Mouse (Mus musculus): ENCODE results near the gene Galntl5.
"Not testable (repeated sequence)": the region's sequence is repeated elsewhere in the genome, so short reads cannot be mapped to it uniquely, and the experiment has no call there.

Gene Galntl5

DNA sequence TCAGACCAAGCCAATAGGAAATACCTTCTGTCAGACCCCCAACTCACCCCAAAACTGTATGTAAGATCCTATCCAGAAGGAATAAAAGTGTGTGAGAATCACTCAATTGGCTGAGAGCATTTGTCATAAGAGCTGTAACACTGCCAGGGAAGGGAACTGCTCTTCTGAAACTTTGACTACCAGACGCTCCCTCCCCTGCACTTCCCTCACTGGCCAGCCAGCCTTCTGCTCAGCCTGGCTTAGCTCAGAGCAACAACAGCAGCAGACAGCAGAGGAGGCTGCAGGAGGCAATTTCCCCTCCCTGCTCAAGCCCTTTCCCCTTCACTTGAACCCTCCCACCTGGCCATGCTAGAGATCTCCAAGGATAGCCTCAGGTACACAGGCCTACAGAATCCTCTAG lies 30.6 kb downstream of the Galntl5 start:
- DNase-seq: no peak

DNA sequence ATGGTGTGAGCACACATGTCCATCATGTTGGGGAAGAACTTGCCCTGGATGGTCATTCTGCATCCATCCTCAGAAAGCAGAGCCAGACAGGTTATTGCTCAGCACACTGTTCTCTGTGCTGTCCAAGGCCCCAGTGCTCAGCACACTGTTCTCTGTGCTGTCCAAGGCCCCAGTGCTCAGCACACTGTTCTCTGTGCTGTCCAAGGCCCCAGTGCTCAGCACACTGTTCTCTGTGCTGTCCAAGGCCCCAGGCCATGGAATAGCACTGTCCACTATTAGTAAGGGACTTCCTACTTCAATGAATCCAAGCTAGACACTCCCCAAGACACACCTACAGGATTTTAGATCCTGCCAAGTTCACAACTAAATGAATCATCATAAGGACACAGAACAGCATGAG lies 32.0 kb downstream of the Galntl5 start:
- DNase-seq: not testable (repeated sequence)

DNA sequence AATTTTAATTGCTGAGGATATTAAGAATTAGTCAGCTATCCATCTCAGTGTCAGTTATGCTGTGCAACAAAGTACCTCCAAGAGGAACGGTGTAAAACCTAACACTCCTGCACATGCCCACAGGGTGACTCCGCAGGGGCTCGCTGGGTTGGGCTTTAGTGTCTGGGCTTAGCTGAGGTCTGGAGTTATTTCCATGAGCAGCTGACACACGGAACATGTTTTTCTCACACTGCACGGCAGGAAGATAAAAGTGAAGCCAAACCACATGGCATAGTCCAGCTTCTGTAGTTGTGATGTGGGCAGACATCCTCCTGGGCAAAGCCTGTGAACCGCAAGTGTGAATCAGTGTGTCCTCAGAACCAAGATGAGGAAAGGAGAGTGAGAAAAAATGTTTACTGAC lies 33.7 kb downstream of the Galntl5 start:
- no peak for DNase-seq

DNA sequence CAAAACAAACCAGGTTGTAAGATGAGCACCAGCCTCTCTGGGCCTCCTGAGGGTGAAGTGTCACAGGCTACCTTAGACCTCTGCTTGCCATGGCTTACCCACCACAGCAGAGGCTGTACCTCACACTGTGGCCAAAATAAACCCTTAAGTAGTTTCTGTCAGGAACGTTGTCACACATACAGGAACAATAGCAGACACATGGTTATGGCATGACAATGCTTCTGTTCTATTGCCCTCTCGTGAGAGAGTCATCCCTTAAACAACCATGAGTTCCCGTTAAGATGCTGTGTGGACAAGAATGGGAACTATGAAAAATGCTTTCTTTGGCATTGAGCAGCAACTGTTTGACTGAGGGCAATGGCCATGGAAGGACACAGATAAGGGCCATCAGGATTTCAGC lies 40.3 kb downstream of the Galntl5 start, which contains the start of gene Galnt11:
Gene Galnt11, plus strand, starts transcription at position 301 of the 400 bp plus-strand sequence.
- DNase-seq: no peak

DNA sequence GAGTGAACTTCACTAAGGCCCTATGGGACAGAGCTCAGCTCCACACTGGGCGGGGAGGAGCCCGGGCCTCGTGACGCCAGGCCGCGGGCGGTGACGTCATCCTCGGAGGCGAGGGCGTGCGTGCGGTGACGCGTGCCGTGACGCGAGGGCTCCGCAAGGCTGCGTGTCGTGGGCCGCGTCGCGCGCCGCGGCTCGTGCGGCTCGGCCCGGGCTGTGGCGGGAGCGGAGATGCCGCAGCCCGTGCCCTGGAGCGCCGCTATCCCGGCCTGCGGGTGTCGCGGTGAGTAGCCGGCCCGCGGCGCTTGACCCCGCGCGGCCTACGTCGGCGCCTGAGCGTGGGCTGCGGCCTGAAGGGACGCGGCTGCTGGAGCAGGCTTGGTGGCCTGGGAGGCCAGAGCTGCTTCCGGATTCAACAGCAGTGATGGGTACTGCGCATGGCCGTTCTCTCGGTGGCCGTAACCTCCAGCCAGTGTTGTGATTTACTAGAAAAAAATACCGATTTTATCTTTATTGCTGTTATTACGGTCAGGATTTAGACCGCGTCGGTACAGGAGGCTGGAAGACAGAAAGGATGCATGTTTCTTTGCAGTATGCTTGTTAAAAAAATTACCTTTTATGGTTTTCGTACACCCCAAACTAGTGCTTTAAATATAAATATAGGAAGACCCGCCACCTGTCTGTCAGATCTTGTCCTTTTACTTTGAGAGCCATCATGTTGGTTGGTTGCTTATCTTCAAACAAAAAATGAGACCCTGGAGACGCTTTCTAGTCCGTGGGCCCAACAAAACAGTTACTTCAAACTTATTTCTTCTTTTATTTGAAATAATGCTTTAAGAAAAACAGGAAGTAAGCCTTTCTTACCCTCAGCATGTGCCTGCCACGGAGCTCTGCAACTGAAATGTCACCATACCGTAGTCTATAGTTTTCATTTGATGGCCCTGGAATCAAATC lies 41.8 kb downstream of the Galntl5 start, which contains the start of gene E130116L18Rik:
Gene E130116L18Rik, minus strand, starts transcription at position 402 of the 951 bp plus-strand sequence.
- peak; percentile 90 for DNase-seq

DNA sequence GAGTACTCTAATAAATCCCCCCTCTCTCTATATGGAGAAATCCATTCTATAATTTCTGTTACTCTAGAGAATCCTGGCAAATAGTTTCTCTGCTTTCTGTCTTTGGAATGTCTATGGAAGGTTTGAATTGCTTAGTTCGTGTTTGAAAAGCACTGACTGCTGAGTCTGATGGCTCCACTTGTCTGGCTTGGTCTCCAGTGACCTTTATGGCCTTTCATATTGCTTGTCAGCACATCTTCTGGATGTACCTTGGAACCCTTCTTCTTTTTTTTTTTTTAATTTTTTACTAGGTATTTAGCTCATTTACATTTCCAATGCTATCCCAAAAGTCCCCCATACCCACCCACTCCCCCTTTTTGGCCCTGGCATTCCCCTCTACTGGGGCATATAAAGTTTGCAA lies 43.1 kb downstream of the Galntl5 start:
- DNase-seq: not testable (repeated sequence)

DNA sequence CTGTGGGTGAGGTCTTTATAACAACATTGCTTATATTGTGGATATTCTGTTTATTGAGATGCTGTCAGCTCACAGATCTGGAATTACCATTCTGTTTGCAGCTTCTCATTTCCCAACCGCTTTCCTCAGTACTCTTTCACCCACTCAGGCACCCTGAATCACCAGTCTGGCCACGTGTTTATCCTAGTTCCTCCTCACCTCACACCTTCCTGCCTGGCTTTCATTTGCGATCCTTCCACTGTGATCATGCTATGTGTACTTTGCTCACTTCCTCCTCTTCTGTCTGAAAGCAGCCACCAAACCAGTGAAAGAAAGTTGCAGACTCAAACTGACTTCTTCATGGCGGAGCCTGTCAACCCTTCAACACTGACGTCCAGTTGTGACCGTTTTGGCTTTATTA lies 61.8 kb downstream of the Galntl5 start:
- no peak for DNase-seq

DNA sequence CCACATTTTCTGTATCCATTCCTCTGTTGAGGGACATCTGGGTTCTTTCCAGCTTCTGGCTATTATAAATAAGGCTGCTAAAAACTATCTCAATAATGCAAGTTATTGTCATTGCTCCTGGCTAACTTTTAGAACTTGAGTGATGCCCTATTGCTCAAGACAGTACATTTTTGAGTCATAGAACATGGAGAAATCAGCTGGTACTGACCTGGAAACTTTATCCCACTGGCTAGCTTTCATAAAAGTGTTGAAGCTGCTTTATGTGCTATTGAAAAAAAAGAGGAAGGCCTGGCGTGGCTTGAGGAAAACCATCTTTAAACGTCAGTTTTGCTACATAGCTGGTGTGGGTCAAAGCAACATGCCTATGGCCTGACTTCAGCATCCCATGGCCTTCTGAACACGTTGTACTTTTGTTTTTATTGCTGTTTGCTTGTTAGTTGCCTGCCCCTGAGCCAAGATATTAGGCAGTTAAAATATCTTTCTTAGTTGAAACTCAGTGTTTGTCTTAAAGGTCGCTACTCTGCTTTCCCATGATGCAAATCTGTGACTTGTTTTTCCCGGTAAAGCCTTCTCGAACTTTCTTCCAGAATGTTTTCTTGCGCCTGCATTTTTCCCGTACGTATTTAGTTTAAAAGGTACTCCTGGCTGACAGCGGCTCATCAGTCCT lies 64.7 kb downstream of the Galntl5 start:
- DNase-seq: no peak

DNA sequence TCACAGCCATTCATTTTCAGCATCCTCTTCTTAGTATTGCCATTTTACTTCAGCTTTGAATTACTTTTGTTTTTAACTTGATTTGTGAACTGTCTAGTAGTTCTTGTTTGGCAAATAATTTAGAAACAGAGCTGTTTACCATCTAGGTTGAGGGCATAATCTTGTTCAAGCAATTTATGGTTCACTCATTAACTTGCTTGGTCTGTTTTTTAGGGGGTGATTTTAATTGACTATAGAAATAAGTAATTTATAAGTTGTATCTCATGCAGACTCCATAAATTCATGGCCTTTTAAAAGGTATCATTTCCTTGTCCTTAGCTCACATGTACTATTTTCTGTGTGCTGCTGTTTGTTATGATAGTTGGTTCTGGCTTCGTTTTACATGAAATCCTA lies 65.2 kb downstream of the Galntl5 start:
- no peak for DNase-seq

DNA sequence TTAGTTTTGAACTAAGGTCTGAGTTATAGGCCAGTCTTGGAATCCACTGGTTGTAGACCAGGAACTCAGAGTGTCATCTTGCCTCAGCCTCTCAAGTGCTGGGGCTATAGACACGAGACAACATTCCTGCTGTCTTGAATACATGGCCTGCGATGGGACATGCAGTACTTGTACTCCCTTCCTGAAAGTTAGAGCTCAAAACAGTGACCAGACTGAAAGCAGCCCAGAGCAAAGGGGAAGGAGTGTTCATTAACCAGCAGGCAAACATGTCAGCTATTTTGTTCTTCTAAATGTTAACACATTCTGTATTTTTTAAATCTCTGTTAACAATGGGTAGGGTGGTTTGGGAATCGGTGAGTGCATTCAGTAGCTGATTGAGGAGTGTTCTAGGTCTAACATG lies 65.8 kb downstream of the Galntl5 start:
- no peak for DNase-seq

DNA sequence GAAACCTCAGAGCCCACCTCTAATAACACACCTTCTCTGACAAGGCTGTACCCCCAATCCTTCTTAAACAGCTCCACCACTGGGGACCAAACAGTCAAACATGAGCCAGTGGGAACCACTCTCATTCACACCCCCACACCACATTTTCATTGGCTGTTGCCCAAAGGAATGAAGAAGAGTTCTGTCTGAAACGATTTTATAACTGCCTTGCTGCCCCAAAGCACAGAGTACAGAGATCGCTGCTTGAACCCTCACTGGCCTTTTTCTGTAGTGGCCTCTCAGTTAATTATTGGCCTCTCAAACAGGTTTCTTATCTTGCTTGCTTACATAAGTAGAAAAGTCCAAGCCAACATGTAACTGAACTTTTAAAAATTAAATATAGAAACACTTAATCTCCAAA lies 71.2 kb downstream of the Galntl5 start:
- DNase-seq: no peak

DNA sequence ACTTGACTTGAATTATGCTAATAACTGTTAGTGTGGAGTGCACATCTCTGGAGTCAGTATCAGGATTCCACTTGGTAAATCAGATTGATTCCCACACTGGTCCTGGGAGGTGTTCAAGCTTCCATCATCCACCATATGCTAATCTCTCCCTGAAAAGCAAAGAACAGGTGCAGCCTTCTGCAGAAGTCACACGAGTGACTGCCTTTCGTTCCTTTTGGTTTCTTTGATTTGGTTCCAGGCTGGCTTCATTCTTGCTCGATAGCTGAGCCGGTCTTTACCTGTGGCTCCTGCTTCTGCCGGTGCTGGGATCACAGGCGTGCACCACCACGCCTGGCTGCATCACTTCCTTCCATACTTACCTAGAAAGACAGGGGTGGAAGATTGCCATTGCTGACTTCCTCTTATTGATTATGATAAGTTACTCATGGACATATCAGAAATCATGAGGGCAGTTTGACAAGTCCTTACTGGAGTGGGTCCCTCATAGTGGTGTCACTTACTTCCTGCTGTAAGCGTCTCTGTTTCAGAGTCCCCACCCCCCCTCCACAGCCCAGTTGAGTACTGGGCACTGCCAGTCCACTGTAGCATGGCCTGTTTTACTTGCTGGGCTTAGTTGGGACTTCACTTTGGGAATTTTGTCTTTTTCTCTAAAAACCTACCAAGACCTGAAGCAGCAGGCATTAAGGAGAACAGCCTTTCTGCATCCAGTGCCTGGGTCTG lies 71.7 kb downstream of the Galntl5 start:
- DNase-seq: no peak

DNA sequence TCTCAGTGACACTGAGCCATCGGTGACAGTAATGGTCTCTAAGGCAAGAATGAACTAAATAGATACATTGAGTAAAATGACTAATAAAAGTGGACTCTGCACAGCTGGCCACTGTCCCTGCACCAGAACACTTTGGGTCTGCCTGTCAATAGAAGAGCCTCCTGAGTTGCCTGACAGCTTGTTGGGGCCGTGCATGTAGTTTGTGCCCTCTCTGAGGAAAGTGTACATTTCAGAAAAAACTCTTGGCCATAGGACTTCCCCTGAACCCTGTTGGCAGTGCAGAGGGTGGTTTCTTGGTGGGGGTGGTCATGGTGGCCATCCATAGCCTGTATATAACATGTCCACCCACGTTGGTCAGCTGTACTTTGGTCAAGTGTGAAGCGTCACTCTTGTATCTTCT lies 73.2 kb downstream of the Galntl5 start:
- no peak for DNase-seq

DNA sequence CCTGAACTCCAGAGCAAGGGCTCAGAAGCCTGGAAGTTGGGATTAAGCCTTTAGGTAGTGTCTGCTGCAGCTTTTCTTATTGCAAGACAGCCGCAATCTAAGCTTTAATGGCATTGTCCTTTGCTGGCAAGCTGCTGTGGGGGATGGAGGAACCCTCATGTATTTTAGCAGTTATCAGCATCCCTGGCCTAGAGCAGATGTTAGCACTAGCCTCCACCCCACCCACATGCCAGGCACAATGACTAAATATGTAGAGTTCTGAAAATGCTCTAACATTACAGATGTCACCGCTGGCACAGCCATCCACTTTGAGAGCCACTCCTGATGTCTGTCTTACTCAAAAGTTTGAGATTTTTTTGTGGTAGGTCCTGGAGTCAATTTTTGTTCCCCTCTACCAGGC lies 75.4 kb downstream of the Galntl5 start:
- no peak for DNase-seq

DNA sequence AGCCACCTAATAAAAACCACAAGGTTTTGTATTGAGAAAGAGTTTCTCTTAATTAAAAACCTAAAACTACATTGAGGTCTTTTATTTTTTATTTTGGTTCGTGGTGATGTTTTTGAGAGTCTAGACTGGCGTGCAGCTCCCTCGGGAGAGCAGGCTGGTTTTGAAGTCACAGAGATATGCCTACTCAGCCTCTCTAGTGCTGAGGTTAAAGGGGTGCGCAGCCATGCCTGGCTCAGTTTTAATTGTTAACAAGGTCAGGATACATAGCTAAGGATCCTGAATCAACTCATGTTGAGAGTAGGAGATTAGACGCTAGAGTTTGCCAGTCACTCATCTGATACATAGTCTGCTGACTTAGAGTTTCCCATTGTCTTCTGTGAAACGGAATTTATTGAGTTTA lies 80.2 kb downstream of the Galntl5 start:
- no peak for DNase-seq

DNA sequence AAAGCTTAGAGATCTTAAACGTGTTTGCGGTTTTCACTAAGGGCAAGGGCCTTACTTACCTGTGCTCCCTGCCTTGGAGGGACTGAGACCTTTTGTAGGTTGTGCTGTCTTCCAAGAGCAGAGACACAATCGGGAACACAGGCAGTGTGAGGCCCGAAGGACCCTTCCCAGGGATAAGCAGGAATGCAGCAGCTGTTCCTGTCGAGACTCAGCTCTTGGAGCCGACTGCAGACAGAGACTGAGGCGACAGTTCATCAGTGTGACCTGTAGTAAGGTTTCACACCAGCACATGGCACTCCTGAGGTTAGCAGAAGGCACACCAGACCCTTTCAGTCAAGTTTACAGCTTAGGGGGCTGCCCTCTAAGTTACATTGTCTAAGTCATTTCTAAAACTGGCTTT lies 81.0 kb downstream of the Galntl5 start:
- DNase-seq: no peak

DNA sequence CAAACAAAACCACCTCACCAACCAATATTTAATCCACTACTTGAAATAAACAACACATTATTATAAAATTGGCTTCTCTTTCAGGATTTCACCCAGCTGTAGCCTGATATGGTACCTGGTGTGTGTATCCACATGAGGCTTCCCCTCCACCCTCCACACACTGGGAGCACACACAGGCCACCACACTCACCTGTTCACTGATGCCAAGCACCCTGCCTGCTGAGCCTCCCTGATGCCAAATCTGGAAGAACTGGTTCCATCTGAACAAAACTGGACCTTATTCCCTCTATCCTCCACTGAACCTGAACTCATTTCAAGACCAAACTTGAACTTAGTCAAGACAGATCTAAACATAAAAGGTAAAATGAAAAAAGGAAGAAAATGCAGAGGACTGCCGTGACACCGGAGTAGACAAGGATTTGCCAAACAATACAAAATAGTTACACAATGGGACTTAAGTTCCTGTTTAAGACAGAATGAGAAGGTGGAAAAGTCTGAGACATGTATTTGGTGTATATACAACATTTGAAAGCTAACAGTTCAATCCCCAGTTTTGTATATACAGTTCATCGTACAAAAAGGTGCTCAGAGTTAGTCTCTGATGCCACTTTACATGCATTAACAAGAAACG lies 87.1 kb downstream of the Galntl5 start:
- no peak for DNase-seq
